Mouse (Mus musculus) liver, adult 2 months (tissue): ENCODE measurements at regions not wholly inside any gene's neighbourhood (a gene's known extent, or its start where the extent isn't known, plus 50 kb on each side); places are given as distances from the start of the nearest gene placed in this dataset.

Experiments
- CTCF ChIP-seq: fragments of 200-500 bp; IDR thresholded peaks from 2 replicates; pipeline ENCODE4 v1.5.1; 2011; ENCODE audit warnings: low read depth, low read length, control low read depth
- POLR2A ChIP-seq: fragments of 200-500 bp; IDR thresholded peaks from 2 replicates; pipeline ENCODE4 v1.6.1; 2011; ENCODE audit warnings: low read length, control low read depth; ENCODE audit not compliant: insufficient read depth; ENCODE audit errors: extremely low read depth

GRCm38 (mm10) chr11:18012085-18012484 lies 58.4 kb upstream of the Etaa1 start:
- TF ChIP-seq CTCF = no peak
- no peak for TF ChIP-seq POLR2A
